Mouse (Mus musculus): ENCODE results near the gene Mapk3.

Gene Mapk3

DNA sequence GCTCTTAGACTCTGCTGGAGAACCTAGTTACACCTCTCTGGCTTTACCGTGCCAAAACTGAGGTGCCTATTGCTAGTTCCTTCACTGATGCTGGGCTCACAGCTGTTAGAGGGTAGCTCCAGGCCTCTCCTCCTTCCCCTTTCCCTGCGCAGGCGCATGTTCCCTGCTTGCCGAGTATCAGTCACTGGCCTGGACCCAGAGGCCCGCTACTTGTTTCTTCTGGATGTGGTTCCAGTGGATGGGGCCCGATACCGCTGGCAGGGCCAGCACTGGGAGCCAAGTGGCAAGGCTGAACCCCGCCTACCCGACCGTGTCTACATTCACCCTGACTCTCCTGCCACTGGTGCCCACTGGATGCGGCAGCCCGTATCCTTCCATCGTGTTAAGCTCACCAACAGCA is 23.3 kb downstream of the Mapk3 start:
- DNase-seq (ENCODE audit: extremely low spot score): no peak

DNA sequence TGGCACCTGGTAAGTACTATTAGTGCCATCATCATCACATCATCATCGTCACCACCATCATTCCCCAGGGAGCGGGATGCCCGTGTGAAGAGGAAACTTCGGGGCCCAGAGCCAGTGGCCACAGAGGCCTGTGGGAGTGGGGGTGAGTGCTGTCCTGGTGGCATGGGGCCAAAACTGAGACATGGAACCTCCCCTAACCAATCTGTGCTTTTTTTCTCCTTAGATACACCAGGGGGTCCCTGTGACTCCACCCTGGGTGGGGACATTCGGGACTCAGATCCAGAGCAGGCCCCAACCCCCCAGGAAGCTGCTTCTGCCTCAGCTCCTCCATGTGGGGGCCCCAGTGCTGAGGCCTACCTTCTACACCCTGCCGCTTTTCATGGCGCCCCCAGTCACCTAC is 25.1 kb downstream of the Mapk3 start:
- DNase-seq (ENCODE audit: extremely low spot score): no peak

DNA sequence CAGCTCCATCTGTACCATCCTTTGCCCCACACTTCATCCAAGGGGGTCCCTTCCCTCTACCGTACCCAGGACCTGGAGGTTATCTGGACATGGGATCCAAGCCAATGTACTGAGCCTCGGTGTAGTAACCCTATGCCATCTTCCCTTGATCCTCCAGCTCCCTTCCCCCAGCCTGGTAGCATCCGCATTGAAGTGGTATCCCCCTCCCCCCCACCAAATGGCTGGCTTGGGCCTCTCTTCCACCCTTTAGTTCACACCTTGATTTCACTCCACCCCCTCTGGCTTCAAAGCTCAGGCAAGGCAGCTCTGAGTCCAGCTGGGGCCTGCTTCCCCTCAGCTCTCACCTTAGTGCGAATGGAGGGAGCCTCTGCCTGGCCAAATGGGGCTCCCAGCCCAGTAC is 25.7 kb downstream of the Mapk3 start:
- no peak for DNase-seq (ENCODE audit: extremely low spot score)

DNA sequence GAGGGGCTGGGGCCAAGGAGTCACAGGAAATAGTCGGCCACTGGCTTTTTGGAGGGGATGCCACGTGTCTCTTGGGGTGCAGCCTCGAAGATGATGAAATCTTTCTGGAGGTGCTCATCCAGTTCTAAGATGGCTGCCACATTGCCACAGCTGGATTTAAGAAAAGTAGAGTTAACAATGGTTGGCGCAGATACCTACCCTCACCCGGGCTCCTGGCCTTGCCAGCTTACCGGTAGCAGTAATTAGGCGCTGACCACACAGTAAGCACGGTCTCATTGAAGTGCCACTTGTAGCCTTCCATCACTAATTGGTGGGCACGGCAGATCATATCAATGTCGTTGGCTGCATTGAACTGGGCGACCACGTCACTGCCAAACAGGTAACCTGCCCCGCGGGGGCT is 26.7 kb downstream of the Mapk3 start:
- no peak for DNase-seq (ENCODE audit: extremely low spot score)

DNA sequence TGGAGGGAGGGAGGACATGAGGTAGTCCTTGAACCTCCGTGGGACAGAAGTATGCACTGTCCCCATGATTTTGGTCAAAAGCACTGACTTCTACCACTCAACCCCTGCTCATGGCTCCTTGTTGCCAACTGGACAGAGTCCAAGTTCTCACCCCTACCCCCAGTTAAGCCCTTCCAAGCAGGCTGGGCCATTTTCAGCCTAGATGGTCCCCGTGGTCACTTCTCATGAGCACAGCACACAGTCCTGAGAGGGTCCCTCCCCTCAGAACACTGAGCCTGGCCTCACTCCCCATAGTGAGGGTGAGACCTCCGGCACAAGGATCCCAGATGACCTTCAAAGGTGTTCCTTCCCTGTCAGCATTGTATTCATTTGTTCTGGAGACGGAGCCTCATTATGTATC is 29.7 kb downstream of the Mapk3 start:
- DNase-seq (ENCODE audit: extremely low spot score): no peak

DNA sequence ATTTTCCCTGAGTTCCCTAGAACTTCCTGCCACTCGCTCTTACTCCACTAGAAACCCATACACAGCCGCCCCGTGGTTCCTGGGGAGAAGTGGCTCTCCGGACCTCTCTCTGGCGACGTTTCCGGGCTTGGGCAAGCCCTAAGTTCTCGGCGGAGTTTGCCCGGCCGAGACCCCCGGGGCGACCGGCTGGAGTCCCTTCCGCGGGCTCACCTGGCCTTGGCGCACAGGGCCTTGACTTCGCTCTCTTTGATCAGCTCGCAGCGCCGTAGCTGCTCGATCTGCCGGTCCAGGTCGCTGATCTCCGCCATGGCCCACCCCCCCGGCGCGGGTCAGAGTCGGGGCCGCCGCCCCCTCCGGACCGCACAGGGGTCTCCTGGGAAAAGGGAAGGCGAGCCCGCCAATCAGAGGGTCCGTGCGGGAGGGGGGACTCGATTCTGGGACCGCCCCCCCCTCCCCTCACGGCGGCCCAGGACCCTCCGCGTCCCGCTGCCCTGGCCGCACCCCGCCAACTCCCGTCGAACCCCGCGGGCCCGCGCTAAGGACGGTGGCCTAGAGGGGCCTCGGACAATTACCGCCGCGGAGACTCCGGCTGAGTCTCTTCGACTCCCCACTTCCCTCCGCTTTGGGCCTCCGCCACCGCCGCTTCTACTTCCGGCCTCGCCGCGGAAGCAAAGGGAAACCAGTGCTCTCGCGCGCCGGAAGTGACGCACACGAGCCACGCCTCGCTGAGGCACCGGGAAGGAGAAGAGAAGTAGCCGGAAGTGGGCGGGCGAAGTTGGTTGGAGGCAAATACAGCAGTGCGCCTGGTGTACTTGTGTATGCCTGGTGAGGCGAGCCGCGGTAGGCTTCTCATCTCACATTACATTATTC is 32.7 kb downstream of the Mapk3 start, which contains the start of gene Ppp4c:
TSS of gene Ppp4c (minus strand) at position 646 of the 870 bp plus-strand sequence.
- peak; percentile 96 for DNase-seq (ENCODE audit: extremely low spot score)

DNA sequence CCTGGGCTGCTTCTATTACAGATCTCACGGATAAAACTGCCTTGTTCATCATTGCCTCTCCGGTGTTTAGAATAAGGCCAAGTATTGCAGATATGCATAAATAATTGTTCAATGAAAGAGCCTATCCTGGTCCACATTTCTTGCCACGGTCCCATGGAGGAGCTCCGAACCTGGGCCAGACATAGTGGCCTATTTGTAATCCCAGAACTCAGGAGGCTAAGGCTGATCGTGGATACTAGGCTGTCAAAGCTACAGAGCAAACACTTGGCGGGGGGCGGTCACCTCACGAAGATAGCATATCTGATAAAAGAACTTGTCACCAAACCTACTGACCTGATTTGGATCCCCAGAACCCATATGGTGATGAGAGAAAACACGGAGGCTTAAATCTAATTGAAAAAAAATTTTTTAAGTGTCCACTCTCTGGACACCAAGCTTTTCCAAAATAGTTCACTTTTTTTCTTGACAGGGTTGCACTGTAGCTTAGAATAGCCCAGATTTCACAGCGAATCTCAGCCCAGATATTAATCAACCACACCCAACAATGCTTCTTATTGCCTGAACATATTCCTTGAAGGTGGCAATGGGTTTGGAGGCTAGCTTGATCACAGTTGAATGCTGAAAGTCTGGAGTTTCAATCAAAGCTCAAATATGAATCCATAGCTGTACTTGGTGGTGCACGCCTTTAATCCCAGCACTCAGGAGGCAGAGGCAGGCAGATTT is 33.5 kb downstream of the Mapk3 start:
- DNase-seq (ENCODE audit: extremely low spot score): no peak

DNA sequence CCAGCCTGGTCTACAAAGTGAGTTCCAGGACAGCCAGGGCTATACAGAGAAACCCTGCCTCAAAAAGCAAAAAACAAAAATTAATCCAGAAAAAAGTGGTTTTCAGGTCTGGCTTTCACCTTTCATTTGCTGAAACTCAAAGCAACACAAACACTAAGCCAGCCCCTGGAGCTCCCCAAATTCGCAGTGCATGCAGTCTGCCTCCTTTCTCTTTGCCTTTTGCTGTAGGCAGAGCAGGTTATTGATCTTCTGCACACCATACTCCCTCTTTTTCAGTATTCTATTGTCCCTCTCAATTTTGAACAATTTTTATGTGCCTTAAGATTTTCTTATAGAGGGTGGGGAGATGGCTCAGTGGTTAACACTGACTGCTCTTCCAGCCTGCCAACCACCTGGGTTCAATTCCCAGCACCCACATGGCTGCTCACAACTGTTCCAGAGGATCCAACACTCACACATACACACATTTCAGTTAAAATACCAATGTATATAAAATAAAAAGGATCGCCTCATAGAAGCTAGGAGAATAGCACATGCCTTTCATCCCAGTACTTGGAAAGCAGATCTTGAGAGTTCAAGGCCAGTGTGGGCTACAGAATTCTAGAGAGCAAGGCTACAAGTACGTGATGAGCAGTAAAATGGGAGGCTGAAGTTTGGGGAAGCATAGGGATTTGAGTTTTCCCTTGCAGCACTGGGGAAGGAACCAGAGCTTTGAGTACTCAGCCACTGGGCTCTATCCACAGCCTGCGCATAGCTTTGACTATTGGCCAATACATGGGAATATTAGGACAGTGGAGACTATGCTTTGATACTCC is 34.3 kb downstream of the Mapk3 start:
- DNase-seq (ENCODE audit: extremely low spot score): no peak

DNA sequence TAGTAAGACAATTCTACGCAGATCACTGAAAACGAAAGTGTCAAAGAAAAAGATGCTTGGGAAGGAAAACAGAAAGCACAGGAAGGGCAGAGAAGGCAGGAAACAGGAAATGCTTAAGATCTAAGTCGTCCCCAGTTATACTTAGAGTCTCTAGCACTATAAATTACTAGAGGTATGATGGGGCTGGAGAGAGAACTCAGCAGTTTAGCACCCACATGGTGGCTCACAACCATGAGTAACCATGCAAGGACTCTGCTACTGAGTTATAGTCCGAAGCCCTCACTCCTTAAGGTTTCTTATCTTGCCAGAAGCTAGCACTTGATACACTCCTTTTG is 34.8 kb downstream of the Mapk3 start:
- no peak for DNase-seq (ENCODE audit: extremely low spot score)

DNA sequence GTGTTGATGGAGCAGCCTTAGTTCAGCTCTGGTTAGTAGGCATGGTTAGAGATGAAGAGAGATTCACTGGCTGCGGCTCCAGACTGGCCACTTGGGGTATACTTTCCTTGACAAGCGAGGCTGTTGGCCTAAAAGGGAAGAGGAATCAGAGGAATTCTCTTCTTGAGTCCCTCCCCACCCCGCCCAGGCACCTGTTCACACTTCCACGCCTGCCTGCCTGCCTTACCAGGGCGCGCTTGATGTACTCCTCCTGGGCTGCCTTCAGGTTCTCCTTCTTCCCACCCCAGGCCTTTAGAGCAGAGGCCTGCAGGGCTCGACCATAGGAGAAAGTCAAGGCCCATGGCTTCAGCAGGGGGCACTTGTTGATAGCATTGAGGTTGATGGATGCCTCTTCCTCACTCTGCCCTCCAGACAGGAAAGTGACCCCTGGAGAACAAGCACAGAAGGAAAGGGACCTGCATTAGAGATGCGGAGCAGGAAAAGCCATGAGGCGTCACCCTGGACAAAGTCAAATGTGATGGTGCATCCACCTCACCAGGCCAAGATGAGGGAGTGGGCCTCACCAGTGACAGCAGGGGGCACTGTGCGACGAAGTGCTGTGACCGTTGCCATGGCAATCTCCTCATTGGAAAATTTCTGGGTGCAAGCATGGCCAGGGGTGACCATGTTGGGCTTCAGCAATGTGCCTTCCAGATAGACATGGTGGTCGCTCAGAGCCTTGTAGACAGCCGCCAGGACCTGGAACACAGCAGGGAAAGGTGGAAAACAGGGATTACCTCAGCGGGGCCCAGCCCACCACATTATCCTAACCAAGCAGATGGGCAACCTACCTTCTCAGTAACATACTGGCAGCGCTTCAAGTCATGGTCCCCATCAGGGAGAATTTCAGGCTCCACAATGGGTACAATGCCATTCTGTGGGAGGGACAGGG is 36.3 kb downstream of the Mapk3 start:
- DNase-seq (ENCODE audit: extremely low spot score): no peak

DNA sequence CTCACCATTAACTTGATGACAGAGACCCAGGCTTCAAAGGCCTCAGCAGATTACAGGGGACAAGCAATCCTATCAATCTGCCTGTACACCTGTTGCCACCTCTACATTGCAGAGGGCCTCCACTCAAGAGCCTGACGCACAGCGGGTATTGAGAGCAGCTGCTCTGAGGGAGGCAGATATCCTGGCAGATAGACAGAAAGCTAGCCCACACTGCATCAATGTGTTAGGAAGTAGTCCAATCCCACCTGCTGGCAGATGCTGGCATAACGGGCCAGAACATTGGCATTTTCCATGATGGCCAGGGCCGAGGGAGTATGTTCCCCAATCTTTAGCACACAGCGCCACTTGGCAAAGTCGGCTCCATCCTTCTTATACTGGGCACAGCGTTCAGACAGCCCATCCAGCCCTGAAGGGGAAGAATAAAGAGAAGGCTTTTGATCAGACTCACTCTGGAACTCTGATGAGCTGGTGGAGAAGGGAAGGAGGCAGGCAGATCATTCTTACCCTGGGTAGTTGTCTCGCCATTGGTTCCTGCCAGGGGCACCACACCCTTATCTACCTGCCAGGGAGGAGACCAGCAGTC is 37.0 kb downstream of the Mapk3 start:
- DNase-seq (ENCODE audit: extremely low spot score): no peak

DNA sequence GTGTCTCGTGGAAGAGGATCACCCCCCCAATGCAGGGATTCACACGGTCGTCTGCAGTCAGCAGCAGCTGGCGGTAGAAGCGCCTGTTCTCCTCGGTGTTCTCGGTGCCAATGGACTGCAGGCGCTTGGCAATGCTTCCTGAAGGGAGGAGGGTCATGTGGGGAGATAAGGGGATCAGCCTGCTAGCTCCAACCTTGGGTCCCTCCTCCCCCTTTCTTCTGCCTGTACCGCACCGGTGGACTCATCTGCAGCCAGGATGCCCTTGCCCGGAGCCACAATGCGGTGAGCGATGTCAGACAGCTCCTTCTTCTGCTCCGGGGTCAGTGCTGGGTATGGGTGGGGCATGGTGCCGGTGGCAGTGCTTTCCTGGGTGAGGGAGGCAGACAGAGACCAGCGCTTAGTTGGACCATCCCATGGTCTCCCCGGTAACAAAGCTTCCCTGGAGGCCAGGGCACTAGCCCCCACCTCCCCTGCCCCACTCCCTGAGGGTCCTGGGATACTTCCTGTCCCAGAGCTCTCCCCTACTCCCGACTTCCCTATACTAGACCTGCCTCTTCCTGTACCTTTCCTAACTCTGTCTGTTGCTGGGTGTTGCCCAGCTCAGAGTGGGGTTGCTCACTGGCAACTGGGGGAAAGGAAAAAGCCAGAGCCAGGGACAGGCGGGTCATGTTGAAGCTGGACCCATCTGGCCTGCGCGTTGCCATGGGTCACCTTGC is 38.2 kb downstream of the Mapk3 start, which contains the start of gene Fam57b:
TSS of gene Fam57b (plus strand) at position 258 of the 716 bp plus-strand sequence.
- no peak for DNase-seq (ENCODE audit: extremely low spot score)

DNA sequence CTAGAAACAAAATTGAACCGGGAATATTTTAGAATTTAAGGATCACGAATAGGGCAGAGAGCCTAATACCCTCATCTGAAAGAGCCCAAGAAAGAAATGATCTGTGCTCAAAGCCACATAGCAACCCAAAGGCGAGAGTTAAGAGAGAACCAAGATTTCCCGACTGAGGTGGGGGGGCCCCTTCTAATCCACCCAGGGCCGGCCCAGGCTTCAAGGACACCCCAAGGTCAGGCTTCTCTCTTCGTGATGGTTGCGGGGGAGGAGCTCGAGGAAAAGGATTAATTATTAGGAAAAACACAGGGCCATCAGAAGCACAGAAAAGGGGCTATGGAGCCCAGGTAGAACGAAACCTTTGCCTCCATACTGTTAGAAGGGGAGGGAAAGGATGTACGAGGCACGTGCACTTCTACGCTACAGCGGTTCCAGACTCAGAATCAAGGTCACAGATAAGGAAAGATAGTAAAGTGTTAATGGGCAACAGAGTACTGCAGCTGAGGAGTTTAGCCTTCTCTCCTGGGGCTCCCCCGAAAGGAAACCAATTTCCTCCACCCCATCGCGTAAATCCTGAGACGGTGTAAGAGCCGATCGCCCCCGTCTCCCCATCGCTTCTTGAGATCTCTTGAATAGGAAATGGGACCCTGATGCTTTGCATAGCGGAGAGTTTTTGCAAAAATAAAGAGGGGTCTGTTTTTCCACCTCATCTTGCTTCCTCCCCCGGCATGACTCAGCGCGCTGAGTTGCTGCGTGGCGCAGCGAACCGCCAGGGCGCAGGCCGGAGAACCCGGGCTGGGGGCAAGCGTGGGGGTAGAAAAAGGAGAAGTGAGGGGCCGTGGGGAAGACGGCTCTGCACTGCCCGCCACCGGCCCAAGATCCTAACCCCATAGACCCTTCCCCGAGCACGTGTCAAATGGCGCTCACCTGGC is 39.0 kb downstream of the Mapk3 start:
- no peak for DNase-seq (ENCODE audit: extremely low spot score)

DNA sequence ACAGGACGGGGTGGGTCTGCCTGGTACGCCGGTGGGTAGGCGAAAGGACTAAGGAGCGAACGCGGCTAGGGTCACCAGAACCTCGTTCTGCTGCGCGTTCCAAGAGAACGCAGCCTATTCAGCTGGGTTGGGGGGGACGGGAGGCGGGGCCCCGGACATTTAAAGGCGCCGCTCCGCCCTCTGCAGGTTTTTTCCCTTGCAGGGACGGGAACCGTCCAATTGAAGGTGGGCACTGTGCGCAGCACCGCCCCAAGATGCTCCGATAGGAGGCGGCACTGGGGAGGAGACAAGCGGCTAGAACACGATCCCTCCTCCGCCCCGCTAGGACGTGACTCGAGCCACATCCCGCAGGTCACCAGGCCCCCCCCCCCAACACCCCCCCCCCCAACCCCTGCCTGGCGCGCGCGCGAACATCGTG is 39.7 kb downstream of the Mapk3 start:
- peak; percentile 98 for DNase-seq (ENCODE audit: extremely low spot score)

DNA sequence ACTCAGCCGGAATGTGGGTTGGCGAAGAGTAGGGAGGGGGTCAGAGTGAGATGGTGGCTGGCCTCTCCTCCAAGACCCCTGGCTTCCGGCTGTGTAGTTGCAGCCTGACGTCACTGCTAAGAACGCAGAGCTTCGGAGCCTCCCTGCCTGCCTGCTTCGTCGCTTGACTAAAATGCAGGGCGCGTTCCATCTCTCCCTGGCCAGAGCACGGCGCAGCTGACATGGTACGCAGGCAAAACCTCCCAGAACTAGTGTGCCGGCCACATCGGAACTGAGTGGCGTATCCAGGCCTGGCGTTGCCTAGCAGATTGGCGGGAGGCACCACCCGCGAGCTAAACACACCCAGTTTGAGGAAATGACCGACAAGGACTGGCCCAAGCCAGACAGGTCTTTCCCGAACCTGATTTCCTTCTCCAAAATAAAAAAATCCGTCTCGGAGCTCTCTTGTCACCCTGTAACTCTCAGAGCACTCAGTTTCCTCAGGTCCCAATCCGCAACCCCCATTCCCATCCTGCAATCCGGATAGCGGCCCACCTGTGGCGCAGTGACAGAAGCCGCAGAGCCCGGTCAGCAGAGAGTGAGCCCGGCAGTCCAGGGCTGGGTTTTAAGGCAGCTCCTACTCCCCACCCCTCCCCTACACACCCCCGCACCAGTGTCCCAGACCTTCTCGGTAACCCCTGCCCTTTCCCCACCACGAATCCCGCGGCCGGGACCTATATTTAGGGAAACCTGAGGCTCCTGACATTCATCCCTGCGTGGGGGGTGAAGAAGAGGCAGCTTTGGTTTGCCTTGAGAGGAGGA is 40.3 kb downstream of the Mapk3 start:
- no peak for DNase-seq (ENCODE audit: extremely low spot score)

DNA sequence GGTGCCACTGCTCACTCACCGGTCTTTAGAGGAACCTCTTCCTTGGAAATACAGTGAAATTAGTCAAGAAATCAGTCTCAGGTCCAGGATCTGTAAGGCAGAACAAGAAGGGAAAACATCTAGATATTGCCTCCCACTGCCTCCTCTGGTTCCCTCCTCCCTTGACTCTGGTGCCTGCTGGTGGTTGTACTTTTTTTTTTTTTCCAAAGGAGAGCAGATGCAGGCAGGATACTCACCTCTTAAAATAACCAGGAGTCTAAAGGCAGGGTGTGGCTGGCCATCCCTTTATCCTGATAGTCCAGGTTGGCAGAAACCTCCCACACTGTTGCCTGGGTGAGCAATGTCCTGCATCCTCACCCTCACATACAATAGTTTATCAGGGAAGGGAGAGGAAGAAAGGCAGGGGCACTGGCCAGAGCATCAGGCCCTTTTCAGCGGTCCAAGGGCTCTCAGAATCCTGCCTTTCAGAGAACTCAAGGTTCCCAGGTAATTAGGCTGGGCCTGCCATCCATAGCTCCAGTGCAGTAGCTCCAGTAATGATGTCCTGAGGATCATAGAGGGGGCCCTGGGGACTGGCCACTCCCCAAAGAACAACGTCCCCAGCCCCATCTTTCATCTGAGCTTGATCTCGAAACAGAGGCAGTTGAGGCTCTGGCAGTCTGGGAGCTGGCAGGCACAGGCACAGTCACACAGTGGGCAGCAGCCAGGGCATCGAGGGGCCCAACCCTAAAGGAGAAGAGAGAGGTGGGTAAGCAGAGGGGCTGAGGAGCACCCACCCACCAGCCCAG is 41.1 kb downstream of the Mapk3 start:
- no peak for DNase-seq (ENCODE audit: extremely low spot score)

DNA sequence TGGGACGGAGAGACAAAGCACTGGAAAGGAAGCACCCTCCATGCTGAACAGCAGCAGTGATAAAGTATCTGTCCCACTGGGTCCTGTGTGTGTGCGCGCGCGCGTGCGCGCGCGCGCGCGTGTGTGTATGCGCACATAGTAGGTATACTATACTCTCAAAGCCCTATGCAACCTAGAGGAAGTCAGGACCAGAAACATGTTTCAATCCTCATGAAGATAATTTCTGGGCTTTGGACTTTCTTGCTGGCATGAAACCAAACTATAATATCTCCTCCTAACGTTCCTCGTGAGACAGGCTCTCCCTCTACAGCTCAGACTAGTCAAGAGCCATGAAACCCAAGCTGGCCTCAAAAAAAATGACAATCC is 41.6 kb downstream of the Mapk3 start:
- DNase-seq (ENCODE audit: extremely low spot score): no peak
